Comparison of ENCODE assay signal across 15 mouse cellular contexts in genomic region chr2:159422281-159422937, GRCm38 (mm10).
DNase-seq lines count a peak whose midpoint lies in the region; ATAC-seq and TF ChIP-seq lines count a peak whose summit lies in the region.
"Had no signal": no experiment of that assay in that cellular context is flagged by ENCODE, and none has a peak within 500 bp of the region (broad histone marks: within the 10 kb centered on the region; RNA-seq: fewer than 3 reads in every experiment).

No protein-coding gene starts in this region.

- no peaks in the 10 kb centered on the region for H3K4me1 ChIP-seq in kidney, postnatal 0 days (replicated peaks; ENCODE audit: insufficient read depth, low read length)
- H3K4me1 ChIP-seq in limb, embryonic 10.5 days, result peaks cover 29% of the 10 kb centered on the region
- H3K4me1 ChIP-seq in forebrain, postnatal 0 days (ENCODE audit: insufficient read depth), result no peaks in the 10 kb centered on the region
- H3K4me1 ChIP-seq: liver, embryonic 12.5 days had no signal

- intact Hi-C loops in gastrocnemius, postnatal 14 days (cut with DNase I; ENCODE audit: low total_unique reads), result no loop called here

- H3K4me2 ChIP-seq in kidney, postnatal 0 days (ENCODE audit: low read length), result no peak overlapping the region
- no peak overlapping the region for H3K4me2 ChIP-seq in forebrain, postnatal 0 days (ENCODE audit: low read depth)
- H3K4me2 ChIP-seq: embryonic facial prominence, embryonic 15.5 days; liver, embryonic 12.5 days; neural tube, embryonic 12.5 days had no signal

- no peaks in the 10 kb centered on the region for H3K36me3 ChIP-seq in kidney, postnatal 0 days (ENCODE audit: insufficient read depth, low read length)
- H3K36me3 ChIP-seq in limb, embryonic 10.5 days, result no peaks in the 10 kb centered on the region
- no peaks in the 10 kb centered on the region for H3K36me3 ChIP-seq in forebrain, postnatal 0 days (ENCODE audit: insufficient read depth)
- H3K36me3 ChIP-seq: embryonic facial prominence, embryonic 15.5 days; liver, embryonic 12.5 days; neural tube, embryonic 12.5 days had no signal

- no peaks in the 10 kb centered on the region for H3K9me3 ChIP-seq in kidney, postnatal 0 days (replicated peaks; ENCODE audit: low read length)
- no peaks in the 10 kb centered on the region for H3K9me3 ChIP-seq in limb, embryonic 10.5 days (replicated peaks)
- no peaks in the 10 kb centered on the region for H3K9me3 ChIP-seq in forebrain, postnatal 0 days (ENCODE audit: low read length)
- H3K9me3 ChIP-seq: embryonic facial prominence, embryonic 15.5 days; liver, embryonic 12.5 days; neural tube, embryonic 12.5 days had no signal

- no peak for TF ChIP-seq CTCF in kidney, postnatal 0 days (IDR thresholded peaks at IDR 0.05; ENCODE audit: low read depth)
- TF ChIP-seq CTCF in forebrain, postnatal 0 days (IDR thresholded peaks at IDR 0.05; ENCODE audit: low read depth), result no peak

- no peak overlapping the region for H3K4me3 ChIP-seq in kidney, postnatal 0 days (replicated peaks; ENCODE audit: low read depth, low read length)
- H3K4me3 ChIP-seq in limb, embryonic 10.5 days, result no peak overlapping the region
- H3K4me3 ChIP-seq in forebrain, postnatal 0 days (ENCODE audit: low read depth, low read length), result no peak overlapping the region
- H3K4me3 ChIP-seq: embryonic facial prominence, embryonic 15.5 days; liver, embryonic 12.5 days; neural tube, embryonic 12.5 days had no signal

- H3K27me3 ChIP-seq in kidney, postnatal 0 days (ENCODE audit: insufficient read depth, low read length), result no peaks in the 10 kb centered on the region
- H3K27me3 ChIP-seq in limb, embryonic 10.5 days (ENCODE audit: low read depth, poor library complexity, severe bottlenecking), result peaks cover 5% of the 10 kb centered on the region; the same call in 1 of the 2 replicates
- no peaks in the 10 kb centered on the region for H3K27me3 ChIP-seq in forebrain, postnatal 0 days (ENCODE audit: insufficient read depth, low read length)
- H3K27me3 ChIP-seq: embryonic facial prominence, embryonic 15.5 days; liver, embryonic 12.5 days; neural tube, embryonic 12.5 days had no signal

- no peak for ATAC-seq in kidney, postnatal 0 days (replicated peaks; ENCODE audit: low FRiP score, low read depth)
- no peak for ATAC-seq in forebrain, postnatal 0 days
- ATAC-seq: activated CD4-positive, CD25-positive, alpha-beta regulatory T cell, adult 4 months; liver, embryonic 12.5 days had no signal

- no peak overlapping the region for H3K27ac ChIP-seq in kidney, postnatal 0 days
- H3K27ac ChIP-seq in limb, embryonic 10.5 days, result peak overlapping the region; percentile 64
- H3K27ac ChIP-seq in forebrain, postnatal 0 days (ENCODE audit: low read depth, low read length), result no peak overlapping the region
- H3K27ac ChIP-seq: embryonic facial prominence, embryonic 15.5 days; liver, embryonic 12.5 days; neural tube, embryonic 12.5 days had no signal

- no peak overlapping the region for H3K9ac ChIP-seq in kidney, postnatal 0 days (ENCODE audit: low read depth, low read length)
- no peak overlapping the region for H3K9ac ChIP-seq in forebrain, postnatal 0 days
- H3K9ac ChIP-seq: embryonic facial prominence, embryonic 15.5 days; liver, embryonic 12.5 days; neural tube, embryonic 12.5 days had no signal

- DNase-seq in kidney, postnatal 0 days (ENCODE audit: low spot score), result peak; percentile 48
- DNase-seq in kidney, adult 18-20 months, result no peak
- DNase-seq in embryo, embryonic 11 days, result peak; percentile 40
- peak; percentile 45 for DNase-seq in gastrocnemius, postnatal 14 days
- peak; percentile 43 for DNase-seq in limb, embryonic 10.5 days (ENCODE audit: low spot score)
- no peak for DNase-seq in lung, postnatal 10 days
- no peak for DNase-seq in layer of hippocampus, adult 9-10 months (ENCODE audit: low spot score)
- DNase-seq in forebrain, postnatal 0 days, result no peak
- DNase-seq: layer of hippocampus, postnatal 36 days; spleen, adult 18-20 months; thymus, postnatal 14 days had no signal

- 28% methylated on average over 7 of the region's 7 CpGs for WGBS in kidney, postnatal 0 days
- 45% methylated on average over 7 of the region's 7 CpGs for WGBS in limb, embryonic 10.5 days
- WGBS in forebrain, postnatal 0 days, result 42% methylated on average over 7 of the region's 7 CpGs

Comparison
In these comparisons a context has a peak if more than half of its experiments do, and no peak if none do; other contexts are left out.
1. DNase-seq: peak in kidney, postnatal 0 days (single experiment), embryo, embryonic 11 days (single experiment), gastrocnemius, postnatal 14 days (single experiment) and limb, embryonic 10.5 days (single experiment); none in kidney, adult 18-20 months (single experiment), lung, postnatal 10 days (single experiment), layer of hippocampus, adult 9-10 months (single experiment) and forebrain, postnatal 0 days (single experiment).